Mouse (Mus musculus): ENCODE measurements at regions not wholly inside any gene's neighbourhood (a gene's known extent, or its start where the extent isn't known, plus 50 kb on each side); places are given as distances from the start of the nearest gene placed in this dataset.
A peak's percentile ranks its signal among the peaks of the same experiment; 100 is the strongest.

DNA sequence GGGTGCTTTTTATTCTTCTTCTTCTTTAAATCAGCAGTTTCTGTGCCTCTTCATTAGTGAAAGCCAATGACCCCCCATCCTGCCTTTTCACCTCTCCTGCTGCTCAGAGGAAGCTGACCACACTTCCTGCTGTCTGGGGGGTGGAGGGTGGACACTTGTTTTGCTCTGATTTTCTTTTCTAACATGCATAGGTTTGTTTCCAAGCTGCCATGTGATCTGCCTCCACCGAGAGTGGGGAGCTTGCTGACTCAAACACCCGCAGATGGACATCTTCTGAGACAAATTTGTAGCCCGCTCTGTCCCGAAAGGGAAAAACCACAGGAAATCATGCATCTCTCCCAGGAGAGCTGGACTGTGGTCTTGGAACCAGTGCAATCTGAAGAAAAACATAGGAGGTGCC is 141.3 kb downstream of the Gm826 start:
- DNase-seq (ENCODE audit: low spot score in 2 of 2), result no peak

DNA sequence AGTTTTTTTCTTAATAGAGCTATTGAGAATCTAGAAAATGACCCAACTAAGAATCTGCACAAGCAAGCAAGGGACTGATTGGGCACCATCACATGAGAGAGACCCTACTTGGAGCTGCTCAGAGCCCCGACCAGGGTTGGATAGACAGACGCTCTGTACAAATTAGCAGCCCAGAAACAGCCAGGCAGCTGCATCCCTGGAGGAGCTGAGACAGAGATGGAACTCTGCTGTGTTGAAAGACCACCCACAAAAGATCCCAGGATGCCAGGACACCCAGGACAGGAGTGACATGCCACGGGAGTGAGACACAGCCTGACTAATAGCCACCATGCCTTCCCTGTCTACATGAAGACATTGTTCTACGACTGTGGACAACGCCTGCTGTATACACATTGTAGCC is 147.9 kb downstream of the Gm826 start:
- no peak for DNase-seq (ENCODE audit: low spot score in 2 of 2)

DNA sequence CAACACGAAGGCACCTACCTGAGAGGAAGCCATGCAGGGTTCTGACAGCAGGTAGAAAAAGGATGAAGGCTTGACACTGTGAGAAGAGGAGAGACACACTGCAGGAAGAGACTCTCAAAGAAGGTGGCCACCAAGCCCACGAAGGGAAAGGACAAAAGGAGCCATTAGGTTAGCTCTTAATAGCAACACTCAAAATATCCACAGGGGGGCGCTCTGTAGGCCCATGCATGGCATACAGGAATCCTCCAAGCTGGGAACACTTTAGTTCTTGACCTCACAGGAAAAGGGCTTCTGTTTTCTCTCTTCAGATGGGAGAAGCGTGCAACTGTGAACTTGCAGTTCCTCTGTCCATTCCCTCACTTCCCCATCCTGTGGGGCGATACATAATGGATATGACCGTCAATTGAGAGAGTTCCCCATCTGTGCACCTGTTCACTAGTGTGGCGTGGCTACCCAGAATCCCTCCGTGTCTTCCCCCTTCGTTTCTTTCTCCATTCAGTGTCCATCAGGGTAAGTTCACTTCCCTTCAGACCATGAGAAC is 162.9 kb downstream of the Gm826 start:
- DNase-seq (ENCODE audit: low spot score in 2 of 2), result no peak

DNA sequence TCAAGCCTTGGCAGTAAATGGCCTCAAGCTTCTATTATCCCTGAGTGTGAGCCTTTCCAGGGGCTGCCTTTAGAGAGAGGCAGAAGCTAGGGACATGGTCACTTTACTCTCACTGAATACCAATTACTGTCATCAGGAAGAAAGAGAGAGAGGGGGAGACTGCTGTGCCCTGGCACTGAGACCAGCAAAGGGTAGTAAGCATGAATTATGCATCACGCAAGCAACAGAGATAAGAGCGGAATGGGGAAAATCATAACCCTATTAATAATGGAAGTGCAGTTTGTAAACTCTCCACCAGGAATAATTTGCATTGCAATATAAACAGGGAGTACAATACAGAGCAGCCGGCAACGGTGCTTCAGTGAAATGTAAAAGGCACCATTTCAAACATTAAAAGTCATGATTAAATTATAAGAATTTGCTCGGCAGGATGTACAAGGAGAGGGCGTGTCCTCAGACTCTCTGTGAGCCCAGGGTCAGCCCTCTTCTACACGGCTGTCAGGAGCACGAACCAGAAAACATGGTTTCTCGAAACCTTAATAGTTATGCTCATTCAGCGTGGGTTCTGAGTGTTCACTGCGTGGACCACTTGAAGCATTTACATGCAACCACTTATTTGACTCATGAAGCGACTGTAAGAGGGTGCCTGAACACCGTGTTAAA is 175.2 kb downstream of the Gm826 start:
- no peak for DNase-seq (ENCODE audit: low spot score in 2 of 2)

DNA sequence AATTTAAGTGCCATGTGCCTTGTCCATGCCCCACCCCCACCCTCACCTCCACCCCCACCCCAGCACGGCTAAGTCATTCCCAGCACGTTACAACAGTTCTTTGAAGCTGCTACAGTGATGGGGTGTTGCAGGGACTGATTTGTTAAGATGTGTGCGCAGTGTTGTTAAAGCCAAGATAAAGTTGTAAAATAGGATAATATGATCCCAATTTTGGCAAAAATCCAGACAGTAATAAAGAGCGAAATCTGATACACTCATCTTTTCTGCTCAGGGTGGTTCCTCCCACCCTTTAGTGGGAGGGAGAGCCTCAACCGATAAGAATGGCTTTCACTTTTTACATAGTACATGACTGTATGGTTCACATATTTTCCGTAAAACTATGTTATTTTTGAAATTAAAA is 180.2 kb downstream of the Gm826 start:
- DNase-seq (ENCODE audit: low spot score in 2 of 2), result no peak

DNA sequence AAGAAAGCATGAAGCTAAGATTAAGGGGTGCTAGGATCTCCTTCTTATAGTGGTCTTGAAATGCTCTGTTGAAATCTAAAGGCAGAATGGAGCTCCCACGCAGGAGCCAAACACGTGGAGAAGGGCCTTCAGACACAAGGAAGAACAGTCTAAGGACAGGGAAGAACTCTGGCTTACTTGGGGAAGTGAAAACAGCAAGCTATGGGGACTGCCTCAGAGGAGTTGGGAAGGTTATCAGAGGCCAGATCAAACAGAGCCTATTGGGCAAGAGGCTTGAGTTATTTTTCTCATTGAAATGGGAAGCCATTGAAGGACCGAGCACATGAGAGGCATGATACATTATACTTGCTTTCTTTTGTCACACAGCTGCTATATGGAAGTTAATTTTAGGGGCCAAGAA is 181.9 kb downstream of the Gm826 start:
- DNase-seq (ENCODE audit: low spot score in 2 of 2), result no peak

GRCm38 (mm10) chr2:160148936-160149335 is 185.0 kb downstream of the Gm826 start:
- no peak for DNase-seq (ENCODE audit: low spot score in 2 of 2)

DNA sequence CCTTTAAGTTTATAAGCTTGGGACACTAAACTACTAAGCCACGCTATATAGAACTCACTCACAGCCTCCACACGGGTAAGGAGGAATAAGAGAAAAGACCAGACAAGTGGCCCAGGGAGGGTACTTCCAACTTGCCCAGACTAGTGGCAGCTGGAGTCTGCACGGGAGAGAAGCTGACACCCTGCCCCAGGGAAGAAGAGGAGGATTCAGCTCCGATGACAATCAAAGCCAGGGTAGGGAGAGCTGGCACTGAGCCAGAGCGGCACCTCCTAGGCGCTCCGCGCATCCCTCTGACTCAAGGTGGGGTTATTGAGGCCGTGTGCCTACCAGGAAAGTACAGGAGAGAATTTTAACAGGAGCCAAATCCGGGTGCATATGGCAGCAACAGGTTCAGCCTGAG is 185.4 kb downstream of the Gm826 start:
- no peak for DNase-seq (ENCODE audit: low spot score in 2 of 2)

GRCm38 (mm10) chr2:160148031-160148430 is 185.9 kb downstream of the Gm826 start:
- no peak for DNase-seq (ENCODE audit: low spot score in 2 of 2)

- no peak for DNase-seq (ENCODE audit: low spot score in 2 of 2)
These were observed 193.7 kb downstream of the Gm826 start for GRCm38 (mm10) chr2:160140166-160140740.

DNA sequence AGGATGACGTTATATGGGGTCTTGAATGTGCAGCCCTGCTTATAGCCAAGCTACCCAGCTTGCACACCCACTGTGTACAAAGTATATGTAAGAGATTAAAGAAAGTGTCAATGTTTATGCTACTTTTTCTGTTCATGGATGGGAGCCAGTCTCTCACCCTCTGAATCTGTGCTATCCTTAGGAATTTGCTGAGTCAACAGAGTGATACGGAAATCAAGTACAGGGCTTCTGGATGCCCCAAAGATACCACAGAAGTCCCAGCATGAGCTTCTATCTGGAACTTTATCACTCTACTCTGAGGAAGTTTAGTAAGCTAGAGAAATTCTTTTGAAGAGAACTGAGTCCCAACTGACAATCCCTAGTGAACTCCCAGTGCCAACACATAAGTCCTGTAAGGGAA is 195.9 kb downstream of the Gm826 start:
- no peak for DNase-seq (ENCODE audit: low spot score in 2 of 2)

- DNase-seq (ENCODE audit: low spot score in 2 of 2), result no peak
These were observed 202.2 kb downstream of the Gm826 start for GRCm38 (mm10) chr2:160131797-160132196.

DNA sequence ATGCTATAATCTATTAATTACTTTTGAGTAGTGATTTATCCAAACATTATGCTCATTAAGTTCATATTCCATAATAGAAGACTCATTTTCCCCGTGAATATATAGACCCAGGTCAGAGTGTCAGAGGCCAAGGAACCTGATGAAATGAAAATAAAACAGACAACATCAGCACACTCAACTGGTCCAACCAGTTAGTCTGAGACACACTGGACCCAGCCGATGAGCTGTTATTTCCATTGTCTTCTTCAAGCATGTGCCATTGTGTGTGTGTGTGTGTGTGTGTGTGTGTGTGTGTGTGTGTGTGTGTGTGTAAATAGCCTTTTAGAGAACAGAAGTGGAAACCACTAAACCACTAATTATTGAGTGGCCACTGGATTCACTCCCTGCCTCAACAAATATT is 202.6 kb downstream of the Gm826 start:
- DNase-seq (ENCODE audit: low spot score in 2 of 2), result peak in 1 of 2 experiments; percentile 19

DNA sequence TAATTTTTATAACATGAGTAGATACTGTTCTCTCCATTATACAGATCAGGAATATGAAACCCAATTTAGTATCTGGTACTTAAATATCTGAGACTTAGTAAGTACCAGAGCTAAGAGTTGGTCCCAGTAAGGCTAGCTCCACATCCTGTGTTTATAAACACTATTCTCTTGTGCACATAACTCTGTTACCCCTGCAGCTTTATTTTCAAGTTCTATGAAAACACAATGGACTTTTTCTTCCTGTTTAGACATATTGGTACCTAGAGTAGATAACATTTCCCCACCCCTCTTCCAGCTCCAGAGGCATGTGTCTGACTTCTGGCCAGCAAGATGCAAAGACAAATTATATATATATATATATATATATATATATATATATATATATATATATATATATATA is 216.8 kb downstream of the Gm826 start:
- no peak for DNase-seq (ENCODE audit: low spot score in 2 of 2)

DNA sequence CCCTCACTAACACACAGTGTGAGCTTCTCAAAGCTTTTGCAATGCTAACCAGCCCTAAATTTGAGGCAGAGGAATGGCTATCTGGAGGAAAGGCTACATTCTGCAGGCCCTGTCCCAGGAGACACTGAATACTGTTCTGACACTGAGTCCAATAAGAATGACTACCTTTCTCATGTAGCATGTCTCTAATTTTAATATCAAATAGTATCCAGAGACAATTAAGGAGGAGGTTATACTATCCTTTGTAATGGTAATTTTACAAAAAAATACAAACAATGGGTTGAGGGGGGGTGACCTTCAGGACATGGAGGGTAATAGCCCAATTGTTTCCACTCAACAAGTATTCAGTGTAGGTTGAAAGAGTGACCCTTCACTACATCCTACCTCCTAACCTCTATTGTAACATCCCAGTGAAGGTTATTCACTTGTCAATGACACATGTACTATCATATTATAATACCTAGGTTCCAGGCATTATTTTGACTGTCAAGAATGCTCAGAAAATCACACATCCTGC is 222.7 kb downstream of the Gm826 start:
- no peak for DNase-seq (ENCODE audit: low spot score in 2 of 2)

DNA sequence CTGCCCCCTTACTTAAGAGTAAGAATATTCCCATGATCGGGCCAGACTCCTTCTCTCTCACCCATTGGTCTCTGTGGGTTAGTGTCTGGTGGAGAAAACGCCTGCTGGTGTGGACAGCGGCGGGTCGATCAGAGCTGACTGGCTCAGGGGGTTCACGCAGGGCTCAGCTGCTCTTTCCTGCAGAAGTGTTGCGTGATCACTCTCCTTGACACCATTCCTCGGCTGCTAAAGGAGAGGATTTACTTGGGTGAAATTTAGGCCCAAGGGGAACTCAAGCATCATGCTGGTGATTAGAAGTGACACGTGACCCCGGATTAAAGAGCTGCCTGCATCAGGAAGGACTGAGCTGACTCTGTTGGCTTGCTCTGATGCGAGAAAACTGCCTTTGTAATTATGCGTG is 240.9 kb downstream of the Gm826 start:
- DNase-seq (ENCODE audit: low spot score in 2 of 2), result no peak

DNA sequence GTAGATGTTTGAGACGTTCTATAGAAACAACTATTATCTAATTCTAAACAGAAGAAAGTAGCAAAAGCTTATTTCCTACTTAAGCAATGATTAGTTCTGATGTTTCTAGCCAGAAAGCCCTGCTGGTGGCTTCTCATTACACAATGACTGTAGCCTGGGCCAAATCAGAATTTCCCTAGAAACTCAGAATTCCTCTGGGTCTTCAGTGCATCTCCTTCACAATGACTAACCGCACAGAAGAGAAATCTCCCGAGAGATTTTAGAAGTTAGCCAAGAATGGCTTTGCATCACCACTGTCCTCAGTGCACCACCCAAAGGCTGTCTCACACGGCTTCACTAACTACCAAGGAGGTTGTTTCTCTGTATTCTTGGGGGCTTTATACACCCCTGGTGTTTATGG is 248.0 kb downstream of the Gm826 start:
- DNase-seq (ENCODE audit: low spot score in 2 of 2), result no peak

GRCm38 (mm10) chr2:160083674-160084073 is 250.3 kb downstream of the Gm826 start:
- no peak for DNase-seq (ENCODE audit: low spot score in 2 of 2)

- no peak for DNase-seq (ENCODE audit: low spot score in 2 of 2)
These were observed 251.8 kb downstream of the Gm826 start for GRCm38 (mm10) chr2:160082106-160082653.

GRCm38 (mm10) chr2:160075694-160076093 is 258.3 kb downstream of the Gm826 start:
- DNase-seq (ENCODE audit: low spot score in 2 of 2), result no peak

DNA sequence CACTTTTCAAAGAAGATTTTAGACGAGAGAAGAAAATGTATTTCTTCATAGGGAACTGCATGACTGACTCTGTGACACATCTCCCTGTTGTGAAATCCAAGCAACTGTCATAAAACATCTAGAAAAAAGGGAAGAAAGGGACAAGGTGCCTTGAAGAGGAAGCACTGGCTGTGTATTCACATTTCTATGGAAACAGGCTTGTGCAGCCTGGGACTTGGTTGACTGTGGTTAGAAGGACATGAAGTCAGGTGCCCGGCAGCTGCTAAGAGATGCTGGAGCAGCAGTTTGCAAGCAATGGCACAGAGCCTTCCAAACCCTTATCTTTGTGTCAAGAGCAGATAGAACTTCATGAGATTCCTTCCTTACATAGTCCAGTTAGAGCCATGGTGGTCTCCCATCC is 263.5 kb downstream of the Gm826 start:
- DNase-seq (ENCODE audit: low spot score in 2 of 2), result no peak

GRCm38 (mm10) chr2:160068772-160069171 is 265.2 kb downstream of the Gm826 start:
- no peak for DNase-seq (ENCODE audit: low spot score in 2 of 2)

- DNase-seq (ENCODE audit: low spot score in 2 of 2), result no peak
These were observed 266.1 kb downstream of the Gm826 start for GRCm38 (mm10) chr2:160067904-160068303.
